Mouse (Mus musculus) heart, embryonic 12.5 days (tissue): Measurements from ENCODE around the gene Actg1. TPM values are rescaled to one million over a fixed set of nuclear protein-coding genes. Genes with fewer than 3 reads are reported as not detected.

Experiments
- ATAC-seq: fragments of 200-750 bp; cut with Nextera tagmentation; 2 replicates; pipeline ENCODE4 v1.8.0; 2017; ENCODE audit warnings: moderate TSS enrichment, moderate library complexity; ENCODE audit not compliant: insufficient number of reproducible peaks, low FRiP score
- H3K27ac ChIP-seq: fragments of 300-500 bp; sonication (generic); 2 replicates; pipeline ENCODE4 v1.5.1; 2016; ENCODE audit warnings: mild to moderate bottlenecking, moderate library complexity; ENCODE audit not compliant: poor library complexity, severe bottlenecking
- H3K27me3 ChIP-seq: fragments of 300-500 bp; sonication (generic); replicated peaks from 2 replicates; pipeline ENCODE4 v1.6.1; 2016; ENCODE audit warnings: mild to moderate bottlenecking, moderate library complexity
- H3K36me3 ChIP-seq: fragments of 300-500 bp; sonication (generic); 2 replicates; pipeline ENCODE4 v1.6.1; 2016; ENCODE audit warnings: mild to moderate bottlenecking, moderate library complexity
- H3K4me1 ChIP-seq: fragments of 300-500 bp; sonication (generic); replicated peaks from 2 replicates; pipeline ENCODE4 v1.6.1; 2016; ENCODE audit warnings: mild to moderate bottlenecking
- H3K4me2 ChIP-seq: fragments of 300-500 bp; sonication (generic); 2 replicates; pipeline ENCODE4 v1.6.1; 2016; ENCODE audit warnings: mild to moderate bottlenecking, moderate library complexity
- H3K4me3 ChIP-seq: fragments of 300-500 bp; sonication (generic); 2 replicates; pipeline ENCODE4 v1.5.1; 2016; ENCODE audit warnings: mild to moderate bottlenecking
- H3K9ac ChIP-seq: fragments of 300-500 bp; sonication (generic); 2 replicates; pipeline ENCODE4 v1.6.1; 2016; ENCODE audit warnings: mild to moderate bottlenecking, moderate library complexity
- H3K9me3 ChIP-seq: fragments of 300-500 bp; sonication (generic); replicated peaks from 2 replicates; pipeline ENCODE4 v1.6.1; 2016; ENCODE audit warnings: mild to moderate bottlenecking, moderate library complexity
- WGBS: fragments of 180-500 bp; shearing (Covaris S2); methylation state at CpG from one replicate; pipeline ENCODE4 v1.1.7; 2016; 5-methylcytosine and 5-hydroxymethylcytosine counted together
- microRNA-seq: library from miRNA; unstranded; fragments of <30 nt; microRNA quantifications from one replicate; pipeline ENCODE4, GENCODE M21; 2017
- polyA plus RNA-seq: library from polyadenylated mRNA; unstranded; fragments of >200 nt; fragmentation: Nextera tagmentation; extraction: Ambion mirVana; gene quantifications from 2 replicates; pipeline ENCODE4 v1.2.1, GENCODE M21; 2016

Gene Actg1
- polyA plus RNA-seq, 1 experiment from 2014 or later, result 1,404 TPM

GRCm38 (mm10) chr11:120298441-120299141 is 49.8 kb downstream of the Actg1 start:
- no peaks in the 10 kb centered on the region for H3K36me3 ChIP-seq
- no peaks in the 10 kb centered on the region for H3K9me3 ChIP-seq
- no peaks in the 10 kb centered on the region for H3K27me3 ChIP-seq
- H3K4me2 ChIP-seq, result no peak overlapping the region
- no peak for ATAC-seq
- peaks cover 53% of the 10 kb centered on the region for H3K4me1 ChIP-seq
- 84% methylated on average over 4 of the region's 4 CpGs for WGBS
- H3K27ac ChIP-seq, result no peak overlapping the region
- no peak overlapping the region for H3K4me3 ChIP-seq
- no peak overlapping the region for H3K9ac ChIP-seq

- H3K27ac ChIP-seq, result no peak overlapping the region
- WGBS, result 64% methylated on average over 7 of the region's 7 CpGs
Observed at GRCm38 (mm10) chr11:120297767-120298166, 50.6 kb downstream of the Actg1 start.

GRCm38 (mm10) chr11:120296305-120297144 is 51.8 kb downstream of the Actg1 start:
- Histone ChIP-seq H3K9ac (0 out of 2 replicates have a peak overlapping the region, but pooled peaks have one; percentile 4), H3K9me3 (no peaks in the 10 kb centered on the region), H3K4me2 (no peak overlapping the region), H3K4me1 (peaks cover 53% of the 10 kb centered on the region), H3K4me3 (no peak overlapping the region), H3K27ac (no peak overlapping the region), H3K27me3 (no peaks in the 10 kb centered on the region), H3K36me3 (no peaks in the 10 kb centered on the region)
- WGBS, result 48% methylated on average over 13 of the region's 13 CpGs
- ATAC-seq, result no peak

More at GRCm38 (mm10) chr11:120297767-120298166, 50.6 kb downstream of the Actg1 start:
- ATAC-seq, result no peak
- Histone ChIP-seq H3K36me3 (no peaks in the 10 kb centered on the region), H3K27me3 (no peaks in the 10 kb centered on the region), H3K4me3 (no peak overlapping the region), H3K4me1 (peaks cover 55% of the 10 kb centered on the region), H3K4me2 (no peak overlapping the region), H3K9ac (no peak overlapping the region), H3K9me3 (no peaks in the 10 kb centered on the region)

Small RNA genes within 50 kb of the gene (microRNA-seq; reads per million reads assigned to microRNA genes)
- gene Gm23419 (not detected), gene Mir6935 (2.8 reads per million, percentile 6 among the genes with 10 or more reads in this experiment)

Other genes with a start within 250 kb of the Actg1 start
- 15.5 and 16.8 TPM in 2 replicates for gene Tepsin, start 249.8 kb downstream of the Actg1 start, polyA plus RNA-seq
- gene Ndufaf8, start 249.6 kb downstream of the Actg1 start, polyA plus RNA-seq, result 73.9 and 79.2 TPM in 2 replicates
- 114 and 117 TPM in 2 replicates for gene Slc38a10, start 197.2 kb downstream of the Actg1 start, polyA plus RNA-seq
- 6.5 and 7.6 TPM in 2 replicates for gene Bahcc1, start 115.6 kb downstream of the Actg1 start, polyA plus RNA-seq
- 0.17 and 0.63 TPM in 2 replicates for gene Fscn2, start 13.0 kb upstream of the Actg1 start, polyA plus RNA-seq
- gene Faap100, start 30.2 kb upstream of the Actg1 start, polyA plus RNA-seq, result 32.0 and 32.3 TPM in 2 replicates
- gene Nploc4, start 89.2 kb upstream of the Actg1 start, polyA plus RNA-seq, result 43.2 and 45.2 TPM in 2 replicates
- not detected in 2 replicates for gene Tspan10, start 94.1 kb upstream of the Actg1 start, polyA plus RNA-seq
- 0.10 and 0.13 TPM in 2 replicates for gene Pde6g, start 105.0 kb upstream of the Actg1 start, polyA plus RNA-seq
- gene Oxld1, start 109.5 kb upstream of the Actg1 start, polyA plus RNA-seq, result 14.9 and 15.2 TPM in 2 replicates
- 24.1 and 24.7 TPM in 2 replicates for gene Ccdc137, start 109.6 kb upstream of the Actg1 start, polyA plus RNA-seq
- 35.9 and 41.6 TPM in 2 replicates for gene Arl16, start 119.1 kb upstream of the Actg1 start, polyA plus RNA-seq
- 208 and 219 TPM in 2 replicates for gene Mrpl12, start 136.1 kb upstream of the Actg1 start, polyA plus RNA-seq
- 44.2 and 46.2 TPM in 2 replicates for gene Slc25a10, start 143.3 kb upstream of the Actg1 start, polyA plus RNA-seq
- gene Gcgr, start 182.2 kb upstream of the Actg1 start, polyA plus RNA-seq, result 1.2 and 1.4 TPM in 2 replicates
- gene Mcrip1, start 201.2 kb upstream of the Actg1 start, polyA plus RNA-seq, result 126 and 130 TPM in 2 replicates
- gene Ppp1r27, start 202.6 kb upstream of the Actg1 start, polyA plus RNA-seq, result not detected in 2 replicates
- 478 and 480 TPM in 2 replicates for gene P4hb, start 224.7 kb upstream of the Actg1 start, polyA plus RNA-seq
- 422 and 442 TPM in 2 replicates for gene Arhgdia, start 233.1 kb upstream of the Actg1 start, polyA plus RNA-seq
- gene Alyref, start 249.8 kb upstream of the Actg1 start, polyA plus RNA-seq, result 356 and 361 TPM in 2 replicates
- 174 and 175 TPM in 2 replicates for gene Anapc11, start 249.9 kb upstream of the Actg1 start, polyA plus RNA-seq